Mouse (Mus musculus): ENCODE results near the gene Hmmr. TPM values are rescaled to one million over a fixed set of nuclear protein-coding genes. Genes with fewer than 3 reads are reported as not detected.

Hmmr gene
- polyA plus RNA-seq, 1 experiment, result 2.0 TPM

DNA sequence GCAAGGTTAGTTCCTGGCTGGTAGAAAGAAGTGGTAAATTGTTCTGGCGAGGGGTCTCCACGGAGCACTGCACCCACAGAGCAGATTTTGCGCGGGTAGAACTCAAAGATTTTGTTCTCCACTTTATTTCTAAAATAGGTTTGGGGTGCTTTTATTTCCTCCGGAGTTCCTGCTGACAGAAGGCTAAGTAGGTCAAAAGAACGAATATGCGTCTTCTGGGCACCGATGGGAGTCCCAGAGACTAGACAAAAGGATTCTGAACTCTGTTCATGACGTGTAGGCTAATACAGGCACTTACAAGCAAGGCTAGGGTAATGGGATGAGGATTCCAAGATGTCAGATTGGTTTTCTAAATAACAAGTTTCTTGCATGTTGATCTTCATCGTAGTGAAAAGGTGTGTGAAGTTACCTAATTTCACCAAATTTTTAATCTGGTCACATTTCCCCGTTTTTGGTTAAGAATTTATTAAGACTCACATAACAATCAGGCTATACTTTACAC, 1.1 kb upstream of the Hmmr start:
- TF ChIP-seq GATA1 (IDR thresholded peaks at IDR 0.05; ENCODE audit: low read length), result no peak

DNA sequence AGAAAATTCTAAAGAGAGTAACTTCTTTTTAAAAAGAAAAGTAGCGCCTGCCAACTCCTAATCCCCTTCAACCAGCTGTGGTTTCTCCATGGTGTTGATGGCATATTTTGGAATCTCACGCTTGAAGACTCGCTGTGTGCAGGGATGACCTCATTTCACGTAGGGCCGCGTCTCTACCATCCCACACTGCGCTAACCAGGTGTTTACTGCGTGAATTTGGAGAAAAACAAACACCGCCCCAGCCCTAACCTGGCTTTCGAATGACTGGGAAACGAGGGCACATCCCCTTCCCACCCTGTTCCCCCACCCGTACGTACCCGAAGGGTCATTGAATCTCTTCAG, 254 bp downstream of the Hmmr start:
- no peak for TF ChIP-seq GATA1 (IDR thresholded peaks at IDR 0.05; ENCODE audit: low read length)

DNA sequence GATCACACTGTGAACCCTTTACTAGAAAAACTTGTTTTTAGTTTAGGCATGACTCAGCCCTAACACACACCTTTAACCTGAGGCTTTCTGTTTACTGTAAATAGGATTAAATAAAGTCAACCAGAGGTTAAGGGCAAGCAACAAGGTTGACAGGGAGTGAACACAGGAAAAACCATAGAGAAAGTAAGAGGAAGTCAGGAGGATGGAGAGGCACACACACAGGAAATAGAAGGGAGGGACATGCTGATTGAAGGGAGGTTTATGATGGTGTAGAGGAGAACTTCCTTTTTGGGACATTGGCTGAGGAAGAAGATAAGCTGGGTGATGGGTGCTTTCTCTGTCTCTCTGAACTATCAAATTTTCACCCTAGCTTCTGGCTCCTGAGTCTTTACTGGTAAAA, 14.9 kb downstream of the Hmmr start:
- no peak for TF ChIP-seq GATA1 (IDR thresholded peaks at IDR 0.05; ENCODE audit: low read length)

- no peak for TF ChIP-seq GATA1 (IDR thresholded peaks at IDR 0.05; ENCODE audit: low read length)
These were observed 17.7 kb downstream of the Hmmr start for GRCm38 (mm10) chr11:40715524-40715923.

GRCm38 (mm10) chr11:40713858-40714257, 19.4 kb downstream of the Hmmr start:
- no peak for TF ChIP-seq GATA1 (IDR thresholded peaks at IDR 0.05; ENCODE audit: low read length)

- TF ChIP-seq GATA1 (IDR thresholded peaks at IDR 0.05; ENCODE audit: low read length), result no peak
These were observed 38.1 kb downstream of the Hmmr start, which contains the start of gene Mat2b for GRCm38 (mm10) chr11:40695103-40695502. Gene Mat2b (minus strand): TSS chr11:40695203.

GRCm38 (mm10) chr11:40694311-40695087, 38.7 kb downstream of the Hmmr start:
- TF ChIP-seq GATA1 (IDR thresholded peaks at IDR 0.05; ENCODE audit: low read length), result no peak

- no peak for TF ChIP-seq GATA1 (IDR thresholded peaks at IDR 0.05; ENCODE audit: low read length)
These were observed 39.8 kb downstream of the Hmmr start for GRCm38 (mm10) chr11:40693366-40693951.

DNA sequence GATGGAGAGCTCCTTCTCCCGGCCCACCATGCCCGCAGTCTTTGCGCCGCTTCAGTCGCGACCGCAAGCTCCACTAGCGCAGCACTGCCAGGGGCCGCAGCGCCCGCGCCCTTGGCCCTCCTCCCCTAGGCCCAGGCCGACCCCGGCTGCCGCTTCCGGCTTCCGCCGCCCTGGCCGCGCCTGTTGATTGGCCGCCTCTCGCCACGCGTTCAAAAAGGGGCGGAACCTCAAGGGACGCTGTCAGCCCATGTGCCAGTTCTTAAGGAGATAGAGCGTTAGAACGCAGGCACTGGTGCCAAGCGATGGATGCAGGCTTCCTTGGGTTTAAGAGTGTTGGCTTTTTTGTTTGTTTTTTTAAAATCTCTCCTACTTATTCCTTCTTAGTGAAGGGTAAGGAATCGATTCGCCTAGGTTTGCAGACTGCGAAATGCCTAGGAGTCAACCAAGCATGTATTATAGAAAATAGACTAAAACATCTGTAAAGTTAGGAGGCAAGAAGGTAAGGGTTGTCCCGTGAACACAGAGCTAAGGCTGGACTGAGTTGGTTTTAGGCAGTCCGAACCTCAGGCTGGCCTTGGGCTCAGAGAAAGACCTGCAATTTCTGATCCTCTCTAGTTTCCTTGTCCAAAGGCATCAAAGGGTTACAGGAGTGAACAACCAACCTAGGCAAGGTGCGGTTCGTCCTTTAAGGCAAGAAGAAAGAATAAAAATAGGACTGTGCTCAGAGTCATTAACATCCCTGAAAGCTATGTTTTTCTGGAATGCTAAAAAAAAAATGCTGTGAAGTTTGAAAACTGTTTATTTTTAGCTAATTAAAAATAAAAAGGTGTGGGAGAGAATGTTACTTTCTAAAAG, 40.5 kb downstream of the Hmmr start:
- TF ChIP-seq GATA1 (IDR thresholded peaks at IDR 0.05; ENCODE audit: low read length), result no peak

DNA sequence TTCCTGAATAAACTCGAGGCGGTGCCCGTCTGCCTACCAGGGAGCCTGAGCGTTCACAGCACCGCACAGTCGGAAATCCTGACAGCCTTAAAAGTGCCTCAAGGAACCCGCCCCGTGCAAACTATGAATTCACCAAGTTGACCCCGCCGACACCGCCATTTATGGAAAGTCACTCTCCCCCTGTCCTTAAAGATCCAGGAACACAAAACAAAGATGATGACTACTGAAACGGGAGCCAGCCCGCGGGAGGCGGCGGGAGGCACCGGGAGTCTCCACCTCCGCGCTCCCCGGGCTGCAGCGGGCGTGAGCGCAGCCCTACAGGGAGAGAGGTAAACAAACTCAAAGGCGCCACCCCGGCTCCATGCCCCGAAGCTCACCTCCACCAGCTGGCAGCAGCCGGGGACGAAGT, 41.1 kb downstream of the Hmmr start:
- TF ChIP-seq GATA1 (IDR thresholded peaks at IDR 0.05; ENCODE audit: low read length), result no peak

DNA sequence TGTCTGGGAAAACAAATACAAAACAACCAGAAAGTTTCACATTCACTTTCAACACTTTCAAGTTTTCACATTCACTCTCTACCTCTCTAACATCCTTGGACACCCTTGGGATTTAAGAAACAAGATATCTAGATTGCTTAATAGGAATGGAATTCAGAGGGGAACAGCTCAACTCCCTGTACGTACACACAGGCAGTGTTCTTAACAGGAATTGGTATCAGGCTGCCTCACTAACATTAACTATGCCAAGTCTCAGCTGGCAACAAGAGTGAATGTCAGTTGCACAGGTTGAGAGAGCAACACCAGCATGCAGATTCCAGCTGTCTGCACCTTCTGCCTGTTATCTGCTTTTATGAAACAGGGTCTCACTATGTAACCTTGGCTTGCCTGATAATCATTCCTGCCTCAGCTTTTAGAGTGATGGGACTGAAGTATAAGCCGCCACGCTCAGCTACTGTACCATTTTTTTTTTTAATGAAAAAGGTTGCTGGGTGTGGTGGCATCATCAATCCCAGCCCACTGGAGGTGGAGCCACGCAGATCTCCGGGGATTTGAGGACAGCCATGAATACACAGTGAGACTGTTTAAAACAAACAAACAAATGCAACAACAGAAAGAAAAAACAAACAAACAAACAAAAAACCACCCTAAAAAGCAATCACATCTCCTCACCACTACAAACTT, 42.6 kb downstream of the Hmmr start:
- TF ChIP-seq GATA1 (IDR thresholded peaks at IDR 0.05; ENCODE audit: low read length), result no peak

DNA sequence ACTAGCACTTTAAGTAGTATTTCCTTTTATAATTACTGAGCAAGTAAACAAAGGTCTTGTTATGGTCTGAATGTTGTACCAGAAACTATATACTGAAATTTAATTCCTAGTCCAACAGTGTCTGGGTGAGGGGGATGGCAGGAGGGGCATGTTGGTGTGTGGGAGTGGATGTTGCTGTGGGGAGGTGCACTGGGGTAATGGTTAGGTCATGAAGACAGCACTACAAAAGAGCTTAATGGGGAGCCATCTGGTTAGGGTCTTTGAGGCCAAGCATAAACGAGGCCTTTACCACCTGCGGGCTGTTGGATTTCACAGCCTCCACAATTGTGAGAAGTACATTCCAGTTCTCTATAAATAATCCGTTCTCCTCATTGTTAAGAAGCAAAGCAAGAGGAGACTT, 49.9 kb downstream of the Hmmr start:
- no peak for TF ChIP-seq GATA1 (IDR thresholded peaks at IDR 0.05; ENCODE audit: low read length)

GRCm38 (mm10) chr11:40682456-40682855, 50.8 kb downstream of the Hmmr start:
- TF ChIP-seq GATA1 (IDR thresholded peaks at IDR 0.05; ENCODE audit: low read length), result no peak

GRCm38 (mm10) chr11:40677169-40677568, 56.1 kb downstream of the Hmmr start:
- no peak for TF ChIP-seq GATA1 (IDR thresholded peaks at IDR 0.05; ENCODE audit: low read length)

- TF ChIP-seq GATA1 (IDR thresholded peaks at IDR 0.05; ENCODE audit: low read length), result no peak
These were observed 58.0 kb downstream of the Hmmr start for GRCm38 (mm10) chr11:40675014-40675730.

Other genes with a start within 250 kb of the Hmmr start
- 54.7 and 73.3 TPM in 2 replicates for gene Mat2b, start 38.2 kb downstream of the Hmmr start, polyA plus RNA-seq (2012)
- 64.1 and 92.1 TPM in 2 replicates for gene Nudcd2, start 245 bp upstream of the Hmmr start, polyA plus RNA-seq (2012)
- 55.9 and 67.8 TPM in 2 replicates for gene Ccng1, start 21.9 kb upstream of the Hmmr start, polyA plus RNA-seq (2012)

Measured in G1E-ER4 (cell line).